Mouse (Mus musculus): ENCODE measurements around the gene ccdc198. TPM values are rescaled to one million over a fixed set of nuclear protein-coding genes. Genes with fewer than 3 reads are reported as not detected.

ccdc198 gene
- polyA plus RNA-seq, 1 experiment from 2014 or later, result 0.23 TPM

DNA sequence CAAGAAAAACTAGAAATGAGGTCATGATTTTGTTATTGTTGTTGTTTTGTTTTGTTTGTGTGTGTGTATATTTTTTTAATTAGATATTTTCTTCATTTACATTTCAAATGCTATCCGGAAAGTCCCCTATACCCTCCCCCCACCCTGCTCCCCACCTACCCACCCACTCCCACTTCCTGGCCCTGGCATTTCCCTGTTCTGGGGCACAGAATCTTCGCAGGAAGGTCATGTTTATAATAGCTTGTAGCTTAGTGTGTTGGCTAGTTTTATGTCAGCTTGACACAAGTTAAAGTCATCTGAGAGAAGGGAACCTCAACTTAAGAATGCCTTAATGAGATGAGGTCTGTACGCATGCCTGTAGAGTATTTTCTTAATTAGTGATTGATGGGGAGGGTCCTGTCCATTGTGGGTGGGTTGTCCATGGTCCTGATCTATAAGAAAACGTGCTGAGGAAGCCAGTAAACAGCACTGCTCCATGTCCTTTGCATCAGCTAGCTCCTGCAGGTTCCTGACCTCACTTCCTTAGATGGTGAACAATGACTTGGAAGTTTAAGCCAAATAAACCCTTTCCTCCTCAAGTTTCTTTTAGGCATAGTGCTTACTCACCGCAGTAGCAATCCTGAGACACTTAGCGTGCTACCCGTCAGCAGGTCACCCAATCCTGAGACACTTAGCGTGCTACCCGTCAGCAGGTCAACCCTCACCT is 44.0 kb downstream of the ccdc198 start:
- DNase-seq (ENCODE audit: low spot score), result no peak

DNA sequence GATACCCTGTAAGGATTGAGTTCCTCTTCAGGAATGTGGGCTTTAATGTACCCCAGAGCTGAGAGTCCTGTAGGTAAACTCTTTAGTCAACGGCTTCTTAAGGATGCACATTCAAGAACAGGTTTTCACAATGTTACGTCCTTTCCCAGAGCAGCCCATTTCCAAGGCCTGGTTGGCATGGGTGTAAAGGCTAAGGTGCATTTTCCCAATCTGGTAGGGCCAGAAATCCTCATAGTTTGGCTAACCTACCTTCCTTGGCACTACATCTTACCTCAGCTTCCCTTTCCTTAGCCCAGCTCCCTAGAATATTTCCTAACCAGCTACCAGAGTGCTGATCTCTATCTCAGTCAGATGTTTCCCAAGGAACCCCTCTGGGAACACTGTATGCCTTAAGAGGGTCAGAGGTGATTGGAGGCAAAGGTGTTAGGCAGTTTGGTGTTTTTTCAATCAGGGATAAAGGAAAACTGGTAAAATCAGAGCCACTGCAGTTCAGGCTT is 48.2 kb downstream of the ccdc198 start:
- DNase-seq (ENCODE audit: low spot score), result no peak

DNA sequence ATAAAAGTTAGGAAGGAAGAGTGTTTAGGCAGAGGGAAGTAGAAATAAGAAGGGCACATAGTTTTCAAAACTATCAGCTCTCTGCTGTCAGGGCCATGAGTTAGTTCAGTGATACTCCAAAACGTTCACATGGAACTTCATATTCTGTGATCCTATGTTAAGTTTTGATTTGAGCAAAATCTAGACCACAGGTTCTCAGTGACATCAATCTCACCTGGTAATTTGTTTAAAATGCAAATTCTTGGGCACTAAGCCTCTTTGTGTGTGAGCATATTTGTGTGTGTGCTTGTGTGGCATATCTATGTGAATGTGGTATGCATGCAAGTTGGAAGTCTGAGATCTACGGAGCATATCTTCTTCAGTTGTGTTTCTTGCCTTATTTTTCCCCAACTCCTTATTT is 59.0 kb downstream of the ccdc198 start:
- DNase-seq (ENCODE audit: low spot score), result no peak

DNA sequence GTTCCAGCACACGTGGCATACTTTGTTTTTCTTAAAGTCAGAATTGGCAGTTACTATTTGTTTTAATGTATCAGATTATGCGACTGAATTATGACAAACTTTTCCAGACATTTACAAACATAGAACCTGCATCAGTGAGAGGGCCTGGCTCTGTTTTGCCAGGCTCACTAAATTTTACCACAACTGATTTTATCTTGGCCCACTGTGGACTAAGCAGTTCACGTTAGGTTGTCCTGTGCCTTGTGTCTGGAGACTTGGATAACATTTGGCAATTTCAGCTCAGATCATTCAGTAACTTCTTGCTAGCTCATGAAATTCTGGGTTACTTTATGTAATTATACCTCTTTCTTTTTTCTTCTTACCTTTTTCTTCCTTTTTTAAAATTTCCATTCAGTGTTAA is 65.5 kb downstream of the ccdc198 start:
- no peak for DNase-seq (ENCODE audit: low spot score)

DNA sequence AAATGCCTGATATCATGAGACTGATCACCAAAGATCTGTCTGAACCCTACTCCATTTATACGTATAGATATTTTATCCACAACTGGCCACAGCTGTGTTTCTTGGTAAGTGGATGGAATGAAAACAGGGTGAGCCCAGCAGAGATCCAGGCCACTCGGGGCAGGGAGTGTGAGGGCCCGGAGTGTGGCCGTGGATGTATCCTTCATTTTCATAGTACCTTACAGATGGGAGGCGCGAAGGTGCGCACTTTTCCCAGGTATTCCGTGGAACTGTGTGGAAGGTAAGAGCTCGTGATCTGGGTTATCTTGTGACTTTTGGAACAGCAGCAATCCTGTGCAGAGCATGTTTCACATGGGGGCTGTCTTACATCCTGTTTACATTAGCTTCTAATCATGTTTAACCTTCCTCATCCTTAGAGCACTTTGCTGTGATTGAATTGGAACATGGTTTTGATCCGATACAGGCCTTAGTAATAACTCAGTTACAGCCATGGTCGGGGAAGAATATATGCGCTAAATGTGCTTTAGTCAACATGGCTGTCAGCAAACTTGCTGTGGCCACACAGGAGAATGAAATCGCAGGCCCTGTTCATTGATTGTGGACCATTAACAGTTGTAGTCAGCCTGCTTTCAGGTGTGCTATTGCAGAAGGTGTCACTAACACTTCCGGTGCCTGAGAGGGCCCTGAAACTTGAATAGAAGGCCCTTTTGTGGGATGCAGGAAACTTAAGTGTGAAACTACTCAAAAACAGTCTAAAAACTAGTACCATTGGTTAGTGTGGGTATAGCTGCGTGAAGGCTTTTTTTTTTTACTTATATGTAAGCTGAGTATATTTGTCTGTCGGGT is 71.8 kb downstream of the ccdc198 start:
- DNase-seq (ENCODE audit: low spot score), result no peak

DNA sequence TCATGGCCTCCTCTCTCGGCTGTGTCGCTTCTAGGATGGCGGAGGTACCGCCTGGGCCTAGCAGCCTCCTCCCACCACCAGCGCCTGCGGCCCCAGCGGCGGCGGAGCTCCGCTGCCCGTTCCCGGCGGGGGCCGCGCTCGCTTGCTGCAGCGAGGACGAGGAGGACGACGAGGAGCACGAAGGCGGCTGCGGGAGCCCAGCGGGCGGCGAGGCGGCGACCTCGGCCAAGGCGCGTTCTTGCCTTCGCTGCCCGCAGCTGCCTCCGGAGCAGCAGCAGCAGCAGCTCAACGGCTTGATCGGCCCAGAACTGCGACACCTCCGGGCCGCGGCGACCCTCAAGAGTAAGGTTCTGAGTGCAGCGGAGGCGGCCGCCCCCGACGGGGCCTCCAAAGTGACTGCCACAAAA is 72.7 kb downstream of the ccdc198 start:
- DNase-seq (ENCODE audit: low spot score), result peak; percentile 71

DNA sequence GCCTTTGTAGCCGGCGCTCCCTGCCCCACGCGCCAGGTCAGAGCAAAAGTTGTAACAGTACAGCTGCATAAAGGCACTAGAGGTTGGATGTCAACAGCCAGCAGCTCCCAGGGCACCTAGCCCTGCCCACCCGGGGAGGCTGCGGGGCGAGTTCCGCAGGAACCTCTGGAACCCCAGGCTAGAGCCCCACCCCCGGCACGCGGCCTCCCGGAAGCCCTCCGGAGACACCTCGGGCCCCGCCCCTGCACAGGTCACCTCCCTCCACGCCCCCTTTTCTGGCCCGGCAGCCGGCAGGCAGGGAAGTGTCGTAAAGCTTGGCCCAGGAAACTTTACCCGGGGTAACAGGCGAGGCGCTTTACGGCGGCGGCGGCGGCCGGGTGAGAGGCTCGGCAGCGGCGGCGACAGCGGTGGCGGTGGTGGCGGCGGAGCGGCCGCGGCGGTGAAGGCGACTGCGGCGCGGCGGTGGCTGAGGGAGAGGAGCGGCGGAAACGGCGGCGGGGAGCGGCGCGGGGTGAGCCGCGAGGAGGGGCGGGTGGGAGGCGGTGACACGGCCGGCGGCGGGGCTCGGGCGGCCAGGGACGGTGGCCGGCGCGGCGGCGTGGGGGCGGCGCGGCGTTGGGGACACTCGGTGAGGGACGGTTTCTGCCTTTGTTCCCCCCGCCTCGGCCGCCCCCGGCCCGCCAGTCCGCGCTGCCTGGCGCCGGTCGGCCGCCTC is 73.2 kb downstream of the ccdc198 start, which contains the start of gene Naa30:
Naa30 (plus strand) TSS at position 360 of the 715 bp plus-strand sequence.
- DNase-seq (ENCODE audit: low spot score), result peak; percentile 98

DNA sequence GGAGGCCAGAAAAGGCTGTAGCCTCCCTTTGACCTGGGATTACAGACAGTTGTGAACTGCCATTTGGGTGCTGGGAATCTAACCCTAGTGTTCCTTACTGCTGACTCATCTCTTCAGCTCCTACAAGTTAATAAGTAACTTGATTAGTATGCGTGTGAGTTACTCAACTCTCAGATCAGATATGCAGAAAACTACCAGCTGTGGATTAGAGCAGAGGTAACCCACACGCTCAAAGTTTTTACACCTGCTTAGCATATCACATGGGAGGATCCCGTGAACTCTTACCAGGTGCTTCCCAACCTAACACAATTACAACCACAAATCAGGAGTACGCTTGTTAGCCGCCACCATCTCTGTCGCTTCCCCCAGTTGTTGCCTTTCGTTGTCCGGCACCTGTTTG is 74.0 kb downstream of the ccdc198 start:
- DNase-seq (ENCODE audit: low spot score), result peak; percentile 39

Other genes with a start within 250 kb of the ccdc198 start
- gene Ap5m1, start 179.4 kb downstream of the ccdc198 start, polyA plus RNA-seq (2015; fragmentation: Nextera tagmentation; extraction: Ambion mirVana), result 35.5 and 38.7 TPM in 2 replicates
- gene Exoc5, start 178.8 kb downstream of the ccdc198 start, polyA plus RNA-seq (2015; fragmentation: Nextera tagmentation; extraction: Ambion mirVana), result 50.0 and 52.6 TPM in 2 replicates
- 8.9 and 13.0 TPM in 2 replicates for gene Naa30, start 73.2 kb downstream of the ccdc198 start, polyA plus RNA-seq (2015; fragmentation: Nextera tagmentation; extraction: Ambion mirVana)